Mouse (Mus musculus): ENCODE results near the gene Alg2.

- no peak for TF ChIP-seq CTCF (conservative IDR thresholded peaks at IDR 0.05; ENCODE audit: insufficient read depth, insufficient read length, low read depth, low read length)
- TF ChIP-seq POLR2A (IDR thresholded peaks at IDR 0.05; ENCODE audit: low read depth, low read length): no peak
These were observed 33.2 kb downstream of the Alg2 start for GRCm38 (mm10) chr4:47440951-47441350.
